Mouse (Mus musculus) liver, postnatal 0 days (tissue): ENCODE results near the gene Zfp988.
"Not testable (repeated sequence)": the region's sequence is repeated elsewhere in the genome, so short reads cannot be mapped to it uniquely, and the experiment has no call there.

Source experiments
- CTCF ChIP-seq: sonication (generic); IDR thresholded peaks from 2 replicates; pipeline ENCODE4 v1.5.1; 2016; ENCODE audit warnings: antibody characterized with exemption, low read depth
- EP300 ChIP-seq: IDR thresholded peaks from 2 replicates; pipeline ENCODE4 v1.6.1; 2016; ENCODE audit warnings: antibody characterized with exemption, low read depth, mild to moderate bottlenecking

DNA sequence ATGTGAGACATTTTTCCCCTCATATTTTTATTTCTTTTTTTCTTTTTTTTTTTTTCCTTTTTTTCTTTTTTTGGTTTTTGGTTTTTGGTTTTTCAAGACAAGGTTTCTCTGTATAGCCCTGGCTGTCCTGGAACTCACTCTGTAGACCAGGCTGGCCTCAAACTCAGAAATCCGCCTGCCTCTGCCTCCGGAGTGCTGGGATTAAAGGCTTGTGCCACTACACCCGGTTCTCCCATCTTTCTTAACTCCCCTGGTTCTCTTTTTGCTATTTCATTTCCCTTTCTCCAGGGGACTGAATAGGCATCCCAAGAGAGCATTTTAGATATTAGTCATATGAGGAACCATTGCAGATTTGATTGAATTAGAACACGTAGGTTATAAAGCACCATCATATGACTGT, 48.2 kb downstream of the Zfp988 start:
- not testable (repeated sequence) for TF ChIP-seq CTCF, EP300
